Mouse (Mus musculus) embryonic facial prominence, embryonic 12.5 days (tissue): ENCODE results near the gene Rpia. TPM values are rescaled to one million over a fixed set of nuclear protein-coding genes. Genes with fewer than 3 reads are reported as not detected.

Source experiments
- ATAC-seq: fragments of 200-750 bp; cut with Nextera tagmentation; 2 replicates; pipeline ENCODE4 v1.8.0; 2017; ENCODE audit not compliant: insufficient number of reproducible peaks, insufficient read depth, low FRiP score, low TSS enrichment
- H3K27ac ChIP-seq: fragments of 300-500 bp; sonication (generic); 2 replicates; pipeline ENCODE4 v1.5.1; 2016; ENCODE audit warnings: mild to moderate bottlenecking
- H3K27me3 ChIP-seq: fragments of 300-500 bp; sonication (generic); 2 replicates; pipeline ENCODE4 v1.6.1; 2016; ENCODE audit warnings: mild to moderate bottlenecking, moderate library complexity
- H3K36me3 ChIP-seq: fragments of 300-500 bp; sonication (generic); 2 replicates; pipeline ENCODE4 v1.6.1; 2016; ENCODE audit warnings: mild to moderate bottlenecking
- H3K4me1 ChIP-seq: fragments of 300-500 bp; sonication (generic); 2 replicates; pipeline ENCODE4 v1.6.1; 2016
- H3K4me2 ChIP-seq: fragments of 300-500 bp; sonication (generic); replicated peaks from 2 replicates; pipeline ENCODE4 v1.6.1; 2016; ENCODE audit warnings: mild to moderate bottlenecking, moderate library complexity
- H3K4me3 ChIP-seq: fragments of 300-500 bp; sonication (generic); 2 replicates; pipeline ENCODE4 v1.5.1; 2016; ENCODE audit warnings: mild to moderate bottlenecking
- H3K9ac ChIP-seq: fragments of 300-500 bp; sonication (generic); 2 replicates; pipeline ENCODE4 v1.6.1; 2016; ENCODE audit warnings: mild to moderate bottlenecking, moderate library complexity
- H3K9me3 ChIP-seq: fragments of 300-500 bp; sonication (generic); 2 replicates; pipeline ENCODE4 v1.6.1; 2016; ENCODE audit warnings: mild to moderate bottlenecking, moderate library complexity
- WGBS: fragments of 180-500 bp; shearing (Covaris S2); methylation state at CpG from one replicate; pipeline ENCODE4 v1.1.7; 2016; 5-methylcytosine and 5-hydroxymethylcytosine counted together
- polyA plus RNA-seq: library from polyadenylated mRNA; unstranded; fragments of >200 nt; fragmentation: Nextera tagmentation; extraction: Ambion mirVana; gene quantifications from 2 replicates; pipeline ENCODE4 v1.2.1, GENCODE M21; 2016

The Rpia gene
- polyA plus RNA-seq, 1 experiment from 2014 or later = 3.5 TPM

DNA sequence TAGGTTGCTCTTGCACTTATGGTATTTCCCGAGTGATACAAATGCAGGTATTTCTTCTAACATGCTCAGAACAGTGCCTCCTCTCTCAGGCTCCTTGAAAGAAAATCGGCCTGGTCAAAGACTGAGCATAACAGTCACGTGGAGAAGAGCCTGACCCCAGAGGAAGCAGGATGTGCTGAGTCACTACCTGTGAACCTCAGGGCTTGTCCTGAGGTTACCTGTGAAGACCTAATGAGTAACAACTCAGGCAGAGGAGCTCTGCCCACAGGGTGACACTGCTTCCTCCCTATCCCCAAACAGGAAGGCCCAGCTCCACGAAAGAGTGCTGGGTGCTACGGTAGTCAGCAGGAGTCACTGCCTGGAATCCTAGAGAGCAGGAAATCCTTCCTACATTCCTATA is 18.3 kb downstream of the Rpia start:
- Histone ChIP-seq H3K36me3 (peaks cover 44% of the 10 kb centered on the region), H3K9ac (no peak overlapping the region)
- 79% methylated on average over 5 of the region's 5 CpGs for WGBS

DNA sequence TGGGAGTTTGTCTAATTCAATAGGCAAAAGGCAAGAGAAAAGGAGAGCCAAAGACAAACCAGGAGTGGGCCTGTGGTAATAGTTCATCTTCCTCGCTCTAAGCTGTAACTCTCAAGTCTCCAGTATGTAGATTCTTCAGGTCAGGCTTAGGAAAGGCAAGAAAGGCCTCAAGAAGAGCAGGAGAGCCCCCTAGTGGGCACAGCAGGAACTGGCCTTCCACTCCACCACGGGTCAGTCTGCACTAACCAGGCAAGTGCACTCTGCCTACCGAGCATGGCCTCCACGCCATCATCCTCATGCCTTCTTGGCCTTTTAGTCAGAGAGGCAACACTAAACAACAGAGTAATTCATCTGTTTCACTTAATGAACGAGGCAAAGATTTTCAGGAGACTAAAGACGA is 23.3 kb downstream of the Rpia start:
- WGBS = 28% methylated on average over 6 of the region's 6 CpGs
- no peak overlapping the region for H3K4me3 ChIP-seq
- H3K9ac ChIP-seq = no peak overlapping the region
- H3K36me3 ChIP-seq = peaks cover 55% of the 10 kb centered on the region
- no peak overlapping the region for H3K4me2 ChIP-seq
- no peaks in the 10 kb centered on the region for H3K4me1 ChIP-seq
- no peak for ATAC-seq
- no peaks in the 10 kb centered on the region for H3K27me3 ChIP-seq
- no peaks in the 10 kb centered on the region for H3K9me3 ChIP-seq
- H3K27ac ChIP-seq = no peak overlapping the region

More for the DNA sequence above, 18.3 kb downstream of the Rpia start:
- Histone ChIP-seq H3K4me3 (no peak overlapping the region), H3K9me3 (no peaks in the 10 kb centered on the region), H3K27ac (no peak overlapping the region), H3K4me2 (no peak overlapping the region), H3K27me3 (no peaks in the 10 kb centered on the region), H3K4me1 (no peaks in the 10 kb centered on the region)
- no peak for ATAC-seq

DNA sequence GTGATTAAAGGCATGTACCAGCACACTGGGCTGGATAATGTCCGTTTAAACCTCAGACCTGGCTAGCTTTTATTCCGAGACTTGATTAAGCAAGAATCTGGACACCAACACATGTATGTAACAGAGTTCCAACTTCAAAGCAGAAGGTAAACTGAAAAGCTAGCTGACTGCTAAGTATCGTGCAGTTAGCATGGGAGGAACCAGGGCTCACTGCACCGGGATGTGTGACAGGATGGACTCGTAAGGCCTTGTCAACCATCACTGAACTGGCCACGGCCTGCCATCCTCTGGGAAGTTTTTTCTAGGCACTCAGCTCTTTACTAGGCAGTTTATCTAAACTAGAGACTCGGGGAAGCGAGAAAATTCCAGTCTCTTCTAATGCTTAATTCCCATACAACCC is 27.0 kb downstream of the Rpia start:
- Histone ChIP-seq H3K27ac (no peak overlapping the region), H3K4me3 (no peak overlapping the region), H3K9me3 (no peaks in the 10 kb centered on the region), H3K36me3 (peaks cover 34% of the 10 kb centered on the region), H3K9ac (no peak overlapping the region), H3K4me1 (no peaks in the 10 kb centered on the region), H3K27me3 (no peaks in the 10 kb centered on the region), H3K4me2 (no peak overlapping the region)
- WGBS = 88% methylated on average over 8 of the region's 8 CpGs
- no peak for ATAC-seq

DNA sequence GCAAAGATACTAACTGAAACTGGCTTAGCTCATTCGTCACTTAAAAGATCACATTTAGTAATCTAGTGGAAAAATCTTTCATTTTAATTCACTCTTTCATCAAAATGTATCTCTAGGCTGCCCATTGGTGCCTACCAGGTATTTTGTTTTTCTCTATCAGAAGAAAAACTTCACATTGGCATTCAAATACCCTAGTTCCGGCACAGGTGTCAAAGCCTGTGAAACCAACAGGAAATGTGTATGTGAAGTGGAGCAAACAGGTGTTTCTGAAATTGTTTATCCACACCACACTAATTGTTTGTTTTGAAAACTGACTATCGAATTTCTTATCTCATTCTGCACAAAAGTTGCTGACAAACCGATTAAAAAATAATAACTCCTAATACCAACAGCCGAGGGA is 27.5 kb downstream of the Rpia start:
- ATAC-seq = no peak
- WGBS = 88% methylated on average over 5 of the region's 5 CpGs
- H3K27me3 ChIP-seq = no peaks in the 10 kb centered on the region
- no peak overlapping the region for H3K9ac ChIP-seq
- H3K9me3 ChIP-seq = no peaks in the 10 kb centered on the region
- no peaks in the 10 kb centered on the region for H3K4me1 ChIP-seq
- peaks cover 29% of the 10 kb centered on the region for H3K36me3 ChIP-seq
- H3K4me3 ChIP-seq = no peak overlapping the region
- no peak overlapping the region for H3K27ac ChIP-seq
- H3K4me2 ChIP-seq = no peak overlapping the region

DNA sequence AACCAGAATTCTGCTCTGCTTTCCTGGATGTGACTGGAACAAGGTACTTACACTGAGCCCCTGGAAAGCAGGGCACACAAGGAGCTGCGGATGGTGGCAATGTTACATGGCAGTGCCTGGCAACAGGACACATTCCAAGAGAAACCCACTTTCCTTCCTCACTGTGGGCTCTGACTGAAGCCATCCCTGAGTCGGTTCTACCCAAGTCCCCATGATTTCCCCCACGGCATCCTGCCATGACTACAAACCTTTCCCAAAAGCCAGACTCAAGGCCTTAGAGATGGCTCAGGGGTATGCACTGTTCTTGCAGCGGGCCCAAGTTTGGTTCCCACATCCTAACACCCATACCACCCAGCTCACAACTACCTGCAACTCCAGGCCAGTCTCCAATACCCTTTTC is 28.2 kb downstream of the Rpia start:
- no peak overlapping the region for H3K4me3 ChIP-seq
- H3K9ac ChIP-seq = no peak overlapping the region
- peaks cover 25% of the 10 kb centered on the region for H3K36me3 ChIP-seq
- H3K4me2 ChIP-seq = no peak overlapping the region
- WGBS = 93% methylated on average over 4 of the region's 4 CpGs
- H3K9me3 ChIP-seq = no peaks in the 10 kb centered on the region
- H3K4me1 ChIP-seq = no peaks in the 10 kb centered on the region
- no peak for ATAC-seq
- H3K27ac ChIP-seq = no peak overlapping the region
- no peaks in the 10 kb centered on the region for H3K27me3 ChIP-seq

DNA sequence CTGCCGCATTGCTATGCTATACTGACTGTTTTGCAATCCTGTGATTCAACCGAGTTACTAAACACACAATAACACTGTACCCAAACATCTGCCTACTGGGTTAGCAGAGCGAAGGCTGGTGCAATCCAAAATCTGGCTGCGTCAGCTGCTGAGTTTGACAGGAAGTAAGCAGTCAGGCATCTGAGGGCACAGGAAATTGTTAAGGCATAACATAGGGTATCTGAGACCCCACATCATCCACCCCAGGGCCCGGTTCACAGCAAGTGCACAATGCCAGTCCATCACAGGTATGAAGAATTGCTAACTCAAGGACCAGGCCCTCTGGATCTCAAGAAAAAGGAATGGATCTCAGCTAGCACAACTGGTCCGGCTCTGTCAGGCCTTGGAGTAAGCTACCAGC is 29.4 kb downstream of the Rpia start:
- no peaks in the 10 kb centered on the region for H3K4me1 ChIP-seq
- ATAC-seq = no peak
- no peak overlapping the region for H3K9ac ChIP-seq
- no peaks in the 10 kb centered on the region for H3K27me3 ChIP-seq
- 84% methylated on average over 6 of the region's 6 CpGs for WGBS
- no peaks in the 10 kb centered on the region for H3K9me3 ChIP-seq
- no peak overlapping the region for H3K4me3 ChIP-seq
- H3K27ac ChIP-seq = no peak overlapping the region
- H3K4me2 ChIP-seq = no peak overlapping the region
- peaks cover 21% of the 10 kb centered on the region for H3K36me3 ChIP-seq

DNA sequence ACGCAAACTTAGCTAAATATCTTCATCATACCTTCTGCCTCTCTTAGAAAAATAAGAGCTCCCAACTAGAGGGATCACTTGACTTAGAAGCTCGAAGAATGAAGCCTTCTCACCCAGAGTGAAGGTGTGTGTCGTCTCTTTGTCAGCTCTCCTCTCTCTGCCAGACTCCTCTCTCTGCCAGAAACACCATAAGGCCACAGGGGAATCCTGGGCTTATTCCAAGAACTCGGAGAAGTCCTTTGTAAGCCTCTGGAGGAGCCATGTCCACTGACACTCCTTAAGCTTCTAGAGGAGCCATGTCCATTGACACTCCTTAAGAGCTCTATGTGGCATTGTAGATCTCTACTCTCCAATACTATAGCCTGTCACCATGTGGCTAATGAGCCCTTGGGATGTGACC is 31.1 kb downstream of the Rpia start:
- WGBS = 80% methylated on average over 4 of the region's 4 CpGs
- no peak for ATAC-seq
- Histone ChIP-seq H3K36me3 (0 out of 2 replicates have a peak, but pooled peaks cover 7% of the 10 kb centered on the region), H3K9me3 (no peaks in the 10 kb centered on the region), H3K27me3 (no peaks in the 10 kb centered on the region), H3K27ac (no peak overlapping the region), H3K9ac (no peak overlapping the region), H3K4me1 (no peaks in the 10 kb centered on the region), H3K4me3 (no peak overlapping the region), H3K4me2 (no peak overlapping the region)

DNA sequence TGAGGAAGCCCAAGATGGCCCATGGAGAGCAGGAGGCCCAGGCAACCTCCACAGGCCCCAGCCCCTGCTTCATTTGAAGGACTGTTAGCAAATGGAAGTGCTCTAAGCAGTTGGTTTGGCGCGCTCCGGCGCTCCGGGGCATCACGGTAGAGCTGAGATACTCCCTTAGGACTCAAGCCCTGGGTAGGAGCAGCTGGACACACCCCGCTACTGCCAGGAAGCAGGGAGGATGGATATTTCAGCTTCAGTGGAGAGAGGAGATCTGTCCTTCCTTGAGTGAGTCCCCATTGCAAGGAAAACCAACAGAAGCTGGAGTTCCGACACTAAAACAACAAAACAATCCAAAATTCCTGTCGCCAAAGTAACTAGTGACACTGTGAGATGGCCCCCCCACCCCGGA is 37.2 kb downstream of the Rpia start:
- no peak overlapping the region for H3K4me2 ChIP-seq
- H3K9ac ChIP-seq = no peak overlapping the region
- no peaks in the 10 kb centered on the region for H3K27me3 ChIP-seq
- ATAC-seq = no peak
- no peaks in the 10 kb centered on the region for H3K9me3 ChIP-seq
- H3K4me3 ChIP-seq = no peak overlapping the region
- H3K4me1 ChIP-seq = peaks cover 4% of the 10 kb centered on the region; the same call in 1 of the 2 replicates
- H3K27ac ChIP-seq = no peak overlapping the region
- no peaks in the 10 kb centered on the region for H3K36me3 ChIP-seq
- WGBS = 88% methylated on average over 10 of the region's 10 CpGs

DNA sequence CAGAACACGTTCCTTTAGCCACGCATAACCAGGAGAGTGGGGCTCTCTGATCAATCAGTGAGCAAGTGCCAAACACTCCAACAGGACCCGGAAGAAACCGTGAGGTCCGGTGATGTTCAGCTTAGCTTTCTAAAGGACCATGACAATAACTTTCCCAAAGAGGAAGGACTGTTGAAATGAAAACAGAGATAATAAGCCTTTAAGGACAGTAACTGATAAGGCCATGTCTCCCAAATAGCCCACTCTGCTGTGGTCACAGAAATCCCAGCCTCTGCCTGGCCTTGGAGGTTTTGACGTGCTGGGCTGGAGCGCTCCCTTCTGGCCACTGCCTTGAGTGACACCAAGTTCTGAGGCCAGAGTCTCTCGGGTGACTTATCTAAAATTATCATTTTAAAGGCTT is 39.7 kb downstream of the Rpia start:
- H3K4me3 ChIP-seq = no peak overlapping the region
- no peak overlapping the region for H3K4me2 ChIP-seq
- H3K27me3 ChIP-seq = no peaks in the 10 kb centered on the region
- no peaks in the 10 kb centered on the region for H3K36me3 ChIP-seq
- no peaks in the 10 kb centered on the region for H3K9me3 ChIP-seq
- peaks cover 7% of the 10 kb centered on the region; the same call in 1 of the 2 replicates for H3K4me1 ChIP-seq
- WGBS = 54% methylated on average over 8 of the region's 8 CpGs
- H3K9ac ChIP-seq = no peak overlapping the region
- no peak overlapping the region for H3K27ac ChIP-seq
- no peak for ATAC-seq

DNA sequence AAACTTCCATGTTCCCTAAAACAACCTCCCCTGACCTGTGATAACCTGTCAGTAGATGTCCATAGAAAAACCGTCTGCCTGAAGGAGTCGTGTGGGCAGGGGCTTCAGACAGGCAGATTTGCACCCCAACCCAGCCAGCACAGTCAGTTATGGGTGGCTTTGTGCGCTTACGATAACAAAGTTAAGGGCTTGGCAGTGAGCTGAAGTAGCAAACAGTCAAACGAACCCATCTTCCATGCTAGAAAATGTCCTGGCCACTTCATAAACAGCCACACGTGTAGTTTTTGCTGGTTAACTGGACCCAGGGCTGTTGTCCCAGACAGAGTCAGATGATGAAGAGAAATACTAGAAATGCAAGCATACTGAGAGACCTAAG is 40.1 kb downstream of the Rpia start:
- ATAC-seq = no peak
- Histone ChIP-seq H3K4me1 (peaks cover 7% of the 10 kb centered on the region; the same call in 1 of the 2 replicates), H3K9me3 (no peaks in the 10 kb centered on the region), H3K9ac (no peak overlapping the region), H3K27ac (no peak overlapping the region), H3K27me3 (no peaks in the 10 kb centered on the region), H3K36me3 (no peaks in the 10 kb centered on the region), H3K4me2 (no peak overlapping the region), H3K4me3 (no peak overlapping the region)
- WGBS = 70% methylated on average over 6 of the region's 6 CpGs

DNA sequence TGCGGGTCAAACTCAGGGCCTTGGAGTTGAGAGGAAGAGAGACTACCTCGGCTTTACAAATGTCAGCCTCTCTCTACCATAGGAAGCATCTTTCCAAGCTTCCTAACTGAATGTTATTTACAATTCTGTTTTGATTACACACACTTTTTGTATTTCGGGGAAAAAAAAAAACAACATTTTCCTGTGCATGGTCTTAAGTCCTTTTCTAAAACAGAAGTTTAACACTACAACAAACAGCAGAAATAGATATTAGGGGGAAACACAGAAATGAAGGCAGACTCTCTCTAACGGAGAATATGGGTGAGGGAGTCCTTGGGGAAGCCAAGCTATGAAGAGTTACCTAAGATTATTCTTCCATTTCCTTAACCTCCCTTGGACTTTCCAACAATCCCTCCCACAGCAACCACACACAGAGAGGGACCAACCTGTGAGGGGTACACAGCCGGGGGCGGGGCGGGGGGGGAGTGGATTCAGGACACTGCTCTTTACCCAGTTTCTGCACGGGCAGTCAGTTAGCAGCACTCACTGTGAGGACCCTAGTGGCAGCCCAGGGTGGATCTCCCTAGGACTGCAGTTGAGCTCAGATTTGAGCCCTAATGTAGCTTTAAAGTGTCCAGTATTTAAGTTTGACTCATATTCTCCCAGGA is 40.7 kb downstream of the Rpia start:
- Histone ChIP-seq H3K36me3 (no peaks in the 10 kb centered on the region), H3K9ac (no peak overlapping the region), H3K9me3 (no peaks in the 10 kb centered on the region), H3K27me3 (no peaks in the 10 kb centered on the region), H3K27ac (no peak overlapping the region), H3K4me2 (no peak overlapping the region), H3K4me3 (no peak overlapping the region), H3K4me1 (peaks cover 7% of the 10 kb centered on the region; the same call in 1 of the 2 replicates)
- ATAC-seq = no peak
- 67% methylated on average over 8 of the region's 8 CpGs for WGBS

DNA sequence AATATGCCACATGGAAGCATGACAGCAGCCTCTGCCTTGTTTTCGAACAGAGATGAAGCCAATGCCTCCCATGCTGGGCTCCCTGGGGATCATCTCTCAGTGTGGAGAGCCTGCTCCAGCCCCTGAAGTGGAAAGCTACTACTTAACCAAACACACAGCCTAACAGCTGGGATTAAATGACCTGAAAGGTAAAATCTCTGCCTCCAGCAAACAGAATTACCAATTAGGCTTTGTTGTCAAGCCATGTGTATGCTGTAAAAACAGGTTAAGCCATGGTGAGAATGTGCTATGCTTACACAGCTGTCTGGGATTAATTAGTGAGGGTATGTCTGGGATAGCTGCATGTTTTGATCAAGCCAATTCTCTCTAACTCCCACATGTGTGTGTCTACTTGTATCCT is 42.3 kb downstream of the Rpia start:
- H3K27ac ChIP-seq = no peak overlapping the region
- no peaks in the 10 kb centered on the region for H3K9me3 ChIP-seq
- H3K27me3 ChIP-seq = no peaks in the 10 kb centered on the region
- H3K4me3 ChIP-seq = no peak overlapping the region
- 0 out of 2 replicates have a peak, but pooled peaks have one; percentile 35 for ATAC-seq
- 18% methylated on average over 1 of the region's 1 CpGs for WGBS
- H3K36me3 ChIP-seq = no peaks in the 10 kb centered on the region
- H3K4me1 ChIP-seq = peaks cover 7% of the 10 kb centered on the region; the same call in 1 of the 2 replicates
- H3K9ac ChIP-seq = no peak overlapping the region
- H3K4me2 ChIP-seq = no peak overlapping the region
